Mouse (Mus musculus) B cell, adult 2 months (primary cell): ENCODE results near the gene Irs2.
A peak's percentile ranks its signal among the peaks of the same experiment; 100 is the strongest.

Experiments
- DNase-seq, 2 experiments: peaks; one replicate each; pipeline ENCODE4 v3.0.0; 2022

The Irs2 gene

DNA sequence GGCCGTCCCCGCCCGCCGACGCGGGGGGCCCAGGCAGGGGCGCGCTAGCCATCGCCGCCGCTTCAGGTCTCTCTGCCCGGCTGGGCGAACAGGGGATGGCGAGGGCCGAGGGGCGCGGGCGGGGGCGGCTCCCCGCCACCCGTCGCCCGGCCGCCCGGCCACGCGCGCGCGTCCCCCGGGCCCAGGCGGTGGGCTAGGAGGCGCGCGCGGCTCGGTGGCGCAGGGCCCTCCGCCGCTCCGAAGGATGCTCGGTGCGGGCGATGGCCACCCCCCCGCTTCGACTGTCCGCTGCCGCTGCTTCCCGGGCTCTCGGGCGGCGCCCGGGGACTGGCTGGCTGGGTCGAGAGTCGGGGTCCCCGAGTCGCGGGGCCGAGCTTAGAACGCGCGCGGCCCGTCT is at the start of gene Irs2:
Gene Irs2 (minus strand): TSS at position 80 of the 397 bp plus-strand sequence.
- DNase-seq, result no peak

DNA sequence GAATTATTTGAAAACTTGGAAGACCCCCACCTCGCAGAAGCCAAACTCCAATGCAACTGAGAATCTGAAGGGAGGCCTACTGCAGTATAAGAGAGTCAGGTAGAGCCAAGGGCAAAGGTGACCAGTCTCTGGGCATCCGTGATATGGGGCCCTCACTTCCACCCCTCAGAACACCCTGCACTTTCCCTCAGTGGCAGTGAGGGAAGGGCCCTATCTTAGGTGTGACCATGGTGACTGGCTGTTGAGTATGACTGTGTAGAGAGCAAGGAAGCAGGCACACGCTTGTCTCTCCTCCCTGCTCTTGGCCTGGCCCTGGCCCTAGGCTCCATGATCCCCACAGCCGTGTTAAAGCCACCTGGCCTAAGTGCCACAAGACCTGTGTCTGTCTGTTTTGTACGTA is 48.4 kb upstream of the Irs2 start:
- DNase-seq, result no peak

DNA sequence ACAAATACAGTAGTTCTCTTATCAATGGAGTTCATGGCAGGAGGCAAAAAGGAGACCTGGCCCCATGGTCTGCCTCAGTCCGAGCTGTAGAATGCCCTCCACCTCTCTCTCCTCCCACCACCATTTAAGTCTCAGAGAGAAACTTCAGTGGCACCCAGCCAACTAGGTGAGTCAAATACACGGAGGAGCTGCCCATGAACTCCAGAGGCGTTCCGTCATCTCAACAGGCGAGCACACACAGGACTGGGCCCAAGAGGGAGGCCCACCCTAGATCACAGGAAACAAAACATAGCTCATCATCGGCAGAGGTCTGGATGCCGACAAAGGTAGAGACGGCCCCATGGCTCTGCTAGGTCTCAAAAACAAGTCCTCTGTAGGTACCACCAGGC is 47.9 kb upstream of the Irs2 start:
- DNase-seq, result no peak

DNA sequence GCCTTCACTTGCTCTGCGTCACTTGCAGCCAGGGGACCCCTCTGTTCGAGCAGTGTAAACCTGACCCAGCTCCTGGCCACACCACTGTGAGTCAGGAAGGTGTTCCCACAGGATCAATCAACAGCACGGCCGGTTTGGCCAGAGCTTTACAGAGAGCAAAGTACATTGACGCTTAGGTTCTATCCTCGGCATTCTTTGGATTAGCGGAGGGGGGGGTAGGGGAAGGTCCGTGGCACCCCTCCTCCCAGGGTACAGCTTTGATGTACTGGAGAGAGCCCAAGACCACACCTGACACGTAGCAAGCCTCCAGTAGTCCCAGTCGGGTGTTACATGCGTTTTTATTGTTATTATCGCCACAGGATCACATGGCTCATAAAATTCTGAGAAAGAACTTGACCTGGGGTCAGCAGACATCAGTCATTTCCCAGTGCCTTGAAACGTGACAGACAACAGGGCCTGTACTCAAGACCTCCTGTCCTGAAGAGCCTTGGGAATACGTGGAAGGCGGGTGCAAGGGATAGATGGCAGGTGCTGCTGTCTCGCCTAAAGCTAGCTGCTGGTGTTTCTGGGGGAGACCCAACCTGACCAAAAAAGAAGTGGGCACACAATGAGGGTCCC is 47.4 kb upstream of the Irs2 start:
- DNase-seq, result no peak

DNA sequence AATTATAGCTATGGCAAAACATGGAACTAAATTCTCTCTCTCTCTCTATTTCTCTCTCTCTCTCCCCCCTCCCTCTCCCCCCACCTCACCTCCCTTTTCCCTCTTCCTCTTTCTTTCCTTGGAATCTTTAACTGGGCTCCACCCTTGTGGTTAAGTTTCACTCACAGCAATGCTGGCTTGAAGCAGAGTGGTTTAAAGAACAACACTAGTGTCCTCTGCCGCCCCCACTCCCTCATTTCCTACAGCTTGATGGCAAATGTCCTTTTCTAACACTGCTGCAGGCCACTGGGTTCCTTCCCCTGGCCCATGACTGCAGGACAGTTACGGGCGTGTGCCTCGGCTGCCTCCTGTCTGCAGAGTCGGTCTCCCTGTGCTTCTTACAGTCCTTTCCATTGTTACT is 41.6 kb upstream of the Irs2 start:
- DNase-seq, result no peak

DNA sequence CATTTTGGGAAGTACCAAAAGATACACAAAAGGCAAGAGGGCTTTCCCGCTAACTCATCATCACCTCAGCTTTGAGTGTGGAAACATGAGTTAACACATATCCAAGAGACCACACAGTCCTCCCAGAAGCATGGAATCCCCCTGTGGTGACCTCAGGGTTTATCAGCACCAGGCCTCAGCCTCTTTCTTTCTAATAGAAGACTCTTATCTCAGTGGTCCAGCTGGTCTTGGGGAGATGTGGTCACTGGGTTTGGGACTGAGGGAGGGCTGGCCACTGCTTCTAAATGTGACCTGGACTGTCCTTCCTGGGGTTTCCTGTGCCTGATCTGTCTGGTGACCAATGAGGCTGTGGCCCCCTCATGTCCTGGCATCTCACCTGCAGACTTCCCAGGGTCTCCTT is 39.6 kb upstream of the Irs2 start:
- no peak for DNase-seq

DNA sequence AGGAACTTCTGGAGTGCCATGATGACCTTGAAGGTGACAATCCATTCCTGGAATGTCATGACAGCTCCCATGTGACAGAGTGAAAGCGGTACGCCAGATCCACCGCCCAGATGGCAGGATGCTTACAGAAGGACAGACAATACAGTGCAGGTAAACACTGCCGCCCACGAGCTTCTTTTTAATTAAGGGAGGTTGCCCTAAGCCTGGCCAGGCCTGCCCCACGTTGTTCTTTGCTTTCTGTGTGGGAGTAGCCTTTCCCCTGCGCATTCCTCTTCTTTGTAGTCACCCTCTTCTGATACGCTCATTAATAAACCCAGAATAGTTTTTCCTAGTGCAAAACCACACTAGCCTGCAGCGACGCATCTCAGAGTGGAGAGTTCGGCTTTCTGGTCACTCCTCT is 36.4 kb upstream of the Irs2 start:
- DNase-seq, result no peak

DNA sequence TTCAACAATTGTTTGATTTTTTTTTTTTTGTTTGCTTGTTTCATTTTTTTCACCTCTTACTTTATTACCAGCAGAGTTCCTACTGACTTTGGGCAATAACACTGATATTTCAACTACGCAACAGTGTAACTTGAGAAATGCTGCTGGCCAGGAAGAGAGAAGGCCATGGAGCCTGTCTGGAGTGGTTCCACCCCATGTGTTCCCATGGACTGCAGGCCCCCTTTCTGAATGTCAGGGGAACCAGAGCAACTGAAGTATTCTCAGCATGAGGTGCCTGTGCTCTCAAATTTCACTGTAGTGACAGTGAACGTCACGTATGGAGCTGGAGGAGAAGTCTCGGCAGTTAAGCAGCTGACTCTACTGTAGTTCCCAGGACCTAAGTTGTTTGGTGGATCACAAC is 35.3 kb upstream of the Irs2 start:
- no peak for DNase-seq

DNA sequence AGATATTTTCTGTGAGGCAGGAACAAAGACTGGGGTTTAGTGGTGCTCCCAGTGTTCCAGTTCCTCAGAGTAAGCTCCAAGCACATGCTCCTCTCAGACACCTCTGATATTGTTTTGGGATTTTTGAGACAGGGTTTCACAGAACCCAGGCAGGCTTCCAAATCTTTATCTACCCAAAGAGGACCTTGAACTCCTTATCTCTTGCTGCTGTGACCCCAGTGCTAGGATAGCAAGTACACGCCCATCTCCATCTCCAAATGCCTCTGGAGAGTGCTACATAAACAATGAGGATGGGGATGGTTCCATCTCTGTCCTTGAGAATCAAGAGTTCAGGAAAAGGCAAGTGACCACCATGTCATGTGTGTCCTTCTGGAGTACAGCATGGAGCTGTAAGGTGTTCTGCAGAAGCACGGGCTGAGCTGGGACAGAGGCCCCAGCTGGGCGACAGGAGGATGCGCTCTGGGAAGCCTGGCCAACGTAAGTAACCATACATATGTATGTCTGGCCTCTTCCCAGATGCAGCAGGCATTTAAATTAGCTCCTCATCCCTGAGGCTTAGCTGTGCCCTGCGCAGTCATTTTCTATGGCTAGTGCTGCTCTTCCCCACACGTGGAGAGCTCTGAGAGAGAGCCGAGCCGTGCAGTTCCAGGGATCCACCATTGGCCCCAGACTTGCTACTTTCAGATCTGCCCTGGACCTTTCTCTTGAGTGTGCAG is 34.8 kb upstream of the Irs2 start:
- DNase-seq, result no peak

DNA sequence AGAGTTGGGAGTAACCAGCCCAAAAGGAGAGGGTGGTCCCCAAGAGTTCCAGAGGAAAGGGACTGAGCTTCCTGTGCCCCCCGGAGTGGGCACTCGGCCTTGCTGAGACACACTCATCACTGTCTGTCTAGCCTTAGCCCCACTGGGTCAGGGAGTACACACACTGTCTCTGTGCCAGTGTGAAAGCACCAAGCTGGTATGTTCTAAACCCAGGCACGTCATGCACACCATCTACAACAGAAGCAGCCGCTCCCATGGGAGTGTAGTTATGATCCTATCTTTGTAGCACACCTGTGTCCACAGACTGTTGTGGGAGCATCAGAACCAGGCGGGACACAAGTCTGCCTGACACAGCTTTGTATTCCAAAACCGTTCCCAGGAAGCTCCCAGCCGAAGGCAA is 31.8 kb upstream of the Irs2 start:
- DNase-seq, result no peak

DNA sequence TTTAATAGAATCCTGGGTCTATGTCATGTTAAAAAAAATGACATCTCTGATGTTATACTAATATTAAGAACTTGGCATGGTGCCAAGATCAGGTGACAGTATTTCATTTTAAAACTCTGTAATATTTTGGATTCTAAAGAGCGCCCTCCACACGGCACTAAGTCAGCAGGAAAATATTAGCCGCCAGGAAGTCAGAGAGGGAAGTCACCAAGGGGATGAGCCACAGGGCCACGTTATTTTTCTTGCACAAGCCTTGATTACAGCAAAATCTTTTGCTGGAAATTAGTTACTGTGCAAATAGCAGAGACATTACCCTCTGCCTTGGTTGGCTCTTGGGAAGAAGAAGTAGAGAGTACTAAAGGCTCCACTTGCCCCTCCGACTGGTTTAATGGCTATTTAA is 30.5 kb upstream of the Irs2 start:
- DNase-seq, result no peak

DNA sequence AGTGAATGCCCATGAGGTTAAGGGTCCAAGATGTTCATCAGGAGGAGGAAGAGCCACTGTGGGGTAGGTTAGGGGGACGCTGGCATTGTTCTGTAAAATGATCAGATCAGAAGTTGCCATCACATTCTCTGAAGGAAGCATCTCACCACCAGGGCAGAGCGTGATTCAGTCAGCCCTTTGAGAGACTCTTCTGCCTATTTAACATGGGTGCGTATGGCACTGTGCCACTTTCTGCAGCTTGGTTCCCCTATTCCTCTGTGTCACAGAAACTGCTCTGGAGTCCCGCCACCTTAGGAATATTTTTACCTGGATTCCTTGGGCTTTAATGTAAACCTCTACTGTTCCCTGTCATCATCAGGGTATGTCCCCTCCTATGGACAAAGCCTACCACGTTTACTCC is 30.1 kb upstream of the Irs2 start:
- no peak for DNase-seq

DNA sequence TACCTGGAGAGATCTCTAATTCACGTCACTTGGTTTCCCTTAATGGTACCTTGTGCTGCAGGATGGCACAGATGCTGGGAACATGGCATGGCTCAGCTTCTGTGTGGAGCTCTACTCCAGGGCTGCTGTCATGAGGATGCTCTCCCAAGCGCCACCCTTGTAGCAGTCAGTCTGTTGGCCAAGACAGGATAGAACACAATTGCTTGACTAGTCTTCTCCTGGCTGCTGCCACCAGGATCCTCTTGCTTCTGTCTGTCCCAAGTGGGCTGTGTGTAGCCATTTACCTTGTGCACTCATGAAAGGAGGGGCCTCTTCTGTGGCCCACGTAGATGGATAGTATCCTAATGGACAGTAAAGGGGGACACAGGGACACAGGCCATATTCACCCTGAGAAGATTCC is 28.5 kb upstream of the Irs2 start:
- DNase-seq, result no peak

DNA sequence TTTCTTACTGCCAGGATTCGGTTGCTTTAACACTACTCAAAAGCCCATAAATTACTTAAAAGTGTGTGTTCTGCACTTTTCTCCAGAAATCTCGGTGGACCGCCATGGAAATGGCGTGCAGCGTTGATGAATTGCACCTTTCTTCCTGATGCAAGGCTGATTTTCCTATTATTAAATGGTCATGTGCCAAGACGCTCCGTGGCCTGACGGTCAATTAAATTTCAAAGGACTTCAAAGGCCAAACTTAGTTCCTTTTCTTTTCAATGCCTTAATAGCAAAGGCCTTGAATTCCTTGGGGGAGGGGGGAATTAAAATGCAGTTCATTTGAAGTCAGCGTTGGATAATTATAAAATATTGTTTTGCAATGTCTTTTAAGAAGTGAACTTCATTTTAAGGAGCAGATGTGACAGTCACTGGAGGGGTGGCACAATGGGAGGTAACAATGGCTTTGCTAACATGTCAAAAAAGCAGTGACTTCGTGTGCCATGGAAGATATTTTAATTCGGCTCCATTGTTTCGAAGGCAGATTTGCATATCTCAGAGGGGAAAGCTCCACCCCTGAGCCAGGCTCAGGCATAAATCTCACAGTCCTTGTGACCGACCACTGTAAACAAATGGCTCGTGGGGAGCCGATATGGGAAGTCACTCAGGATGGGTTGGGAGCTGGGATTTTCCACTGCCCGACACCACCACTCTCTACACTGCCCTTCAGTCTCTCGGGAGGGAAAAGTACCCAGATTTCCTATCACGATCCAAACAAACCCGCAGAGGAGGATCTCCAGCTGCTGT is 27.6 kb upstream of the Irs2 start:
- no peak for DNase-seq

DNA sequence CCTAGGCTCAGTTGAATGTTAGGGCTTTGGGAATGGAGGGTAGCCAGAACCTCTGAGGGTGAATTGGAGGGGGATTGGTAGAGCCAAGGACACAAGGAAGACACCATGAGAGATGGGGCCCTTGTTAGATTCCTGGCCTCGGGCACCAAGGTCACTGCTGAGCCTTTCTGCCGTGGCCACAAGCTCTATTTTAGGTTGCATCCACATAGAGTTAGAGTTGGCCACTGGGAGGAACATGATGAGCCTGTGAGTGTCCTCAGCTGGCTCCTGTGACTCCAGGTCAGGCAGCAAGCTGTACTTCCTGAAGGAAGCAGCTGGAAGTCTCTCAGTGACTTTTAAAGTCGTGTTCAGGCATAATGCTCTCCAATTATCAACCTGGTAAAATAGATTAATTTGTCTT is 16.6 kb upstream of the Irs2 start:
- no peak for DNase-seq

DNA sequence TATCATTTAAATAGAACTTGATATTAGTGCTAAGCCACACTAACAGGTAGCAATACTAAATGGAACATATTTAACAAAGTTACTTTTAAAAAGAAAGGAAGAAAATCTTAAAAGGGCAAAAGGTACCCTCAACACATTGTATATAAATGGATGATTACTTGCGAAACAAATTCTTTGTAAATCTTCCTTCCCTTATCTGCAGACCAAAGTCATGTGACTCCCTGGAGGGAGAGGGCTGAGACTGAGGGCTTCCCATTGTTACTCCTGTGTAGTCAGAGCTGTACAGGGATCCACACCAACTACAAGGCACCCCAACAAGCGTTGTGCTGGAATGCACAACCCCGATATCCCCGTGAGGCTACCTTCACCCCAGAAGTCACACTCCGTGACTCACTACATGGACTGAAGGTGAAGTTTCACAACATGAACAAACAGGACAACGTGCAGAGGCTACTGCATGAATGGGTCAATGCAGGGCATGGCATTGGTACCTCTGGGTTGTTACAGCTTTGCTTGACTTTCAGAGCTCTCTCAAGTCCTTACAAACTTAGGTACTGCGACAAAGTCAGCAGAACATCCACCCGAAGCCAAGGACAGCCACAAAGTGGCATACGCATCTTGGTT is 12.8 kb upstream of the Irs2 start:
- no peak for DNase-seq

DNA sequence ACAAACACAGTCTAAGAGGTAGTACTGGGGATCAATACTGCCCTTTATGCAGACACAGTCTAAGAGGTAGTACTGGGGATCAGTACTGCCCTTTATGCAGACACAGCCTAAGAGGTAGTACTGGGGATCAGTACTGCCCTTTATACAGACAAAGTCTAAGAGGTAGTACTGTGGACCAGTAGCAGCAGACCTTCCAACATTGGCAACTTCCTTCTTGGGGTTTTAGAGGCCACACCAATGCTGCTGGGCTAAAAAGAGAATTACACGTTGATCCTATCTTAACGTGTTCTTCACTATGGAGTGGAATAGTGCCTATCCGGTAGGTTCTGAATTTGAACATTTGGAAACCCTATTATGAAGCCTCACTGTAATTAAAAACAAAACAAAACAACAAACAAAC is 7.4 kb upstream of the Irs2 start:
- DNase-seq, result no peak

DNA sequence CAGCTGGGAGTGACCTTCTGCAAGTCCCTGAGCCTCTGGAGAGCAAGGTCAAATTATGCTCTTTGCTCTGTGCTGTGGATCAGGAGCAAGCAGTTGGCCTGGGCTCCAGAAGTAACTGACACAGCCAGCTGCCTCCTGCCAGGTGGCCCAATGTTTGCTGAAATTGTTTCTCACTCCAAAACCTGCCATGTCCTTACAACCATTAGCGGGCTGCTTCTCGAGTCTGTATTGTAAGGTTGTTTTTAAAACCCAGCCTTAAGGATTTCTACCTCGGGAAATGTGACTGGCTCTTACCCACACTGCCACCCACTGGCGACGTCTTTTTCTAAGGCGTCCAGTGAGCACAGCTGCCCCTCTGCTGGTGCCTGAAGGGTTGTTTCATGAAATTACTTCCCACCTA is 5.0 kb upstream of the Irs2 start:
- peak; percentile 63 to 65 for DNase-seq

DNA sequence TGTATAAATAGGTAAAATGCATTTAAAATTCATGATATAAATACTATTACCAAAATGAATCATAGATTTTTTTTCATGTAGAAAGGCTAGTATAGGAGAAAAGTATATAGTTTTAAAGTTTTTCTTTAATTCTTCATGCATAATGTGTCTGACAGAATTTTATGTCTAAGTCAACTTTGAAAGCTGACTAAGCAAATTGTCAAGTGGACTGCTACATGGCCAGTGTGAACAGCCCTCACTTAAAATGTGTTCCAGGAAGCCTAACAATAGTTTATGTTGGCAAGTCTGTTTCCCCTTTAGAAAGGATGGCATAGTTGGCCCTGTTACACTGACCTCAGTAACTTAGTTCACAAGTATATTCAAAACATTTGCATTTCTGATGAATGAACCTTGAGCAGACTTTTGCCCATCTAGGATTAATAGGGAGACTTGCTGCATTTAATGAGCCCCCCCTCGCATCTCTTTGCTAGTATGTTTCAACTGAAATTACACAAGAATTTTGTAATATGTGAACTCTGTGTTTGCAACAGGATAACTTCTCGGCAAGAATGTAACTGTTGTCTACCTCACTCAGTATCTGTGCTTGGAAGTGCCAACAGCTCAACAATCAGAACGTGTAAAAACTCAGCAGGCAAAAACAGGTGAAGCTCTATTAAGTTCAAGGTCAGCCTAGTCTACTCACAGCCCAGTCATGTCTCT is 3.7 kb upstream of the Irs2 start:
- no peak for DNase-seq

DNA sequence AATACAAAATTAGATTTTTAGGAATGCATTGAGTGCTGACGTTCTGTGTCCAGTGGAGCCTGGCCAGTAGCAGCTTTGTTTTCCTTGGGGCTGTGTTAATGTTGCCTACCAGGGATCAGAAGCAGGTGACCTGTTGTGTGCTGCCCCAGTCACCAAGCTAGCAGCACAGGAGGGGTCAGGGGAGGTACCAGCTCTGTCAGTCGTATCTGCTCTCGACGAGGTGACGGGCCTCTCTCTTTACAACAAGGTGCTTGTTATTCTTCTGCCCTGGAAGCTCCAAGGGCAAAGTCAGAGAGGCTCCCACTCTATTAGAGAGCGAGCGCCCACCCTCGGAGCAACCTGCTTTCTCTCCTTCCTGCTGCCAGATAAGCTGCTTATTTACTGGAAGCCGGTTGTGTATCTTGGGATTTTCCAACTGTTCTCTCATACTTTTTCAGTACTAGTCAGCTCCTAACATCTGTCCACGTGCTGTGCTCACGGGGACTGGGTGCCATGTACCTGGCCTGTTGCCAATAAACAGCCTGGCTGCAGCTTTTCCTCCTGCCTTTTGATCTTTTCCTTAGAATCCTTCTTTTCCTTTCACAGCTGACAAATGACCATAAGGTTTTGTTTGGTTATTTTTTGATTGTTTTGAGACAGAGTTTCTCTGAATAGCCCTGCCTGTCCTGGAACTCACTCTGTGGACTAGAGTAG is 2.8 kb upstream of the Irs2 start:
- no peak for DNase-seq

DNA sequence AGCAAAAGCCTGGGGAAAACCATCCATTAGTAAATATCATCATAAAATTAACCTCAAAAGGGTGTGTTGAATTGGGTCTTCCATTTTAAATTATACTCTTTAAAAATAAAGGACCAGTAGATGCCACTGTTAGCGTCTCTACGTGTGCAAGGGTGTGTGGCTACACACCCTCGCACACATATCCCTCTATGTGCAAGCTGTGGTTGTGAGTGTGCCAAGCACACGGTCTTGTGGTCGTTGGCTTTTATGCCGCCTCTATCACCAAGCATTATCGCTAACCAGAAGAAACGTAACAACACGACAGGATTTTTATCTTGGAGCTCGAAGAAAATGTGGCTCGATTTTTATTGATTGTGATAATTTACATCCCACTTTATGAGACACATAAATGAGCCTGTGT is 2.1 kb upstream of the Irs2 start:
- no peak for DNase-seq

DNA sequence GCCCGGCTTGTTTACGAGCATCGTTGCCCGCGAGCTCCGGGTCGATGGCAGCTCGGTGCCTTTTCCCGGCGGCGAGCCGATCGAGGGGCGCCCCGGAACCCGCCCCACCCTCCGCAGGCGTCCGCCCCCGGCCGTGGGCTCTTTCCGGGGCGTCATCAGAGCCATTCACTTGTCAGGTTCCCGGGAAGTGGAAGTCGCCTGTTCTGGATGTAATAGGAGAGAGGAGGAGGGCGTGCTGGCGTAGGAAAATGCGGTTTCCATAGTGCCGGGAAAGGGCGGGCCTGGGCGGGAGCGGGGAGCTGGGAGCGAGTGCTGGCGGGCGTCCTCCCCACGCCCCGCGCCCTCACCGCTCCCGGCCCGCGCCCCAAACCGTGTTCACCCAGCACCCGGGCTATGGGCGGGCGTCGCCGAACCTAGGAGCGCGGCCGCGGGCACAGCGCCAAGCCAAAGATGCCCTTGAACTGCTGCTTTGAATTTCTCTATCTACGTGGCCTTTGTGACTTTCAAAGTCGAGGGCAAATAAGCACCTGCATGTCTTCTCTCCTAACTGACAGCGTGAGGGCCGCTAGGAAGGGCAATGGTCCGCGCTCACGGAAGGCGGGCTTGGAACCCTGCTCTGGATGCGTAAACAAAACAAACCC is 1.3 kb upstream of the Irs2 start:
- peak; percentile 70 to 75 for DNase-seq
